38 mouse cellular contexts compared by ENCODE assay signal in genomic region chr2:4934516-4934915, GRCm38 (mm10). TPM values are rescaled to one million over a fixed set of nuclear protein-coding genes. Genes with fewer than 3 reads are reported as not detected.
"Had no signal": no experiment of that assay in that cellular context is flagged by ENCODE, and none has a peak within 500 bp of the region (broad histone marks: within the 10 kb centered on the region; RNA-seq: fewer than 3 reads in every experiment).

No protein-coding gene starts in this region.

- H3K4me3 ChIP-seq: limb, embryonic 10.5 days; limb, embryonic 12.5 days; limb, embryonic 13.5 days; limb, embryonic 15.5 days; liver, embryonic 13.5 days; liver, embryonic 15.5 days; lung, embryonic 15.5 days; megakaryocyte, embryonic 14.5 days; midbrain, embryonic 10.5 days; midbrain, embryonic 12.5 days; midbrain, embryonic 13.5 days; midbrain, embryonic 15.5 days; myocyte; neural tube, embryonic 12.5 days had no signal

- H3K9me3 ChIP-seq: limb, embryonic 10.5 days; limb, embryonic 13.5 days; limb, embryonic 15.5 days; liver, embryonic 13.5 days; liver, embryonic 15.5 days; lung, embryonic 15.5 days; midbrain, embryonic 12.5 days; midbrain, embryonic 13.5 days; midbrain, embryonic 15.5 days; neural tube, embryonic 12.5 days had no signal

- H3K27ac ChIP-seq: limb, embryonic 10.5 days; limb, embryonic 12.5 days; limb, embryonic 13.5 days; limb, embryonic 15.5 days; liver, embryonic 13.5 days; liver, embryonic 14.5 days; liver, embryonic 15.5 days; lung, embryonic 15.5 days; macrophage; midbrain, embryonic 10.5 days; midbrain, embryonic 12.5 days; midbrain, embryonic 13.5 days; midbrain, embryonic 15.5 days; neural tube, embryonic 12.5 days had no signal

- H3K9ac ChIP-seq: limb, embryonic 12.5 days; limb, embryonic 13.5 days; limb, embryonic 15.5 days; liver, embryonic 13.5 days; liver, embryonic 14.5 days; liver, embryonic 15.5 days; liver, postnatal 0 days; lung, embryonic 14.5 days; lung, embryonic 15.5 days; midbrain, embryonic 12.5 days; midbrain, embryonic 13.5 days; midbrain, embryonic 15.5 days; neural tube, embryonic 12.5 days had no signal

- ATAC-seq: liver, postnatal 0 days; lung, postnatal 0 days; midbrain, embryonic 13.5 days; midbrain, embryonic 15.5 days; midbrain, embryonic 16.5 days had no signal

- DNase-seq: left cerebral cortex, postnatal 4 days; liver; liver, embryonic 13.5 days; liver, postnatal 0 days; lung, adult 18-20 months; lung, adult 2 months; lung, embryonic 14.5 days; lung, postnatal 10 days; lung, postnatal 14 days; lung, postnatal 36 days; lung, postnatal 4 days; midbrain, embryonic 14.5 days had no signal

- H3K4me2 ChIP-seq: limb, embryonic 12.5 days; limb, embryonic 13.5 days; limb, embryonic 15.5 days; liver, embryonic 11.5 days; liver, embryonic 13.5 days; liver, embryonic 15.5 days; lung, embryonic 14.5 days; lung, embryonic 15.5 days; midbrain, embryonic 11.5 days; midbrain, embryonic 12.5 days; midbrain, embryonic 13.5 days; midbrain, embryonic 15.5 days; neural tube, embryonic 12.5 days had no signal

- H3K4me1 ChIP-seq: limb, embryonic 10.5 days; limb, embryonic 12.5 days; limb, embryonic 13.5 days; limb, embryonic 15.5 days; liver, embryonic 13.5 days; liver, embryonic 15.5 days; lung, embryonic 15.5 days; megakaryocyte, embryonic 14.5 days; midbrain, embryonic 10.5 days; midbrain, embryonic 12.5 days; midbrain, embryonic 13.5 days; midbrain, embryonic 15.5 days; neural tube, embryonic 12.5 days had no signal

- H3K27me3 ChIP-seq: limb, embryonic 12.5 days; limb, embryonic 13.5 days; limb, embryonic 15.5 days; liver, embryonic 13.5 days; liver, embryonic 15.5 days; lung, embryonic 15.5 days; megakaryocyte, embryonic 14.5 days; midbrain, embryonic 12.5 days; midbrain, embryonic 13.5 days; midbrain, embryonic 15.5 days; neural tube, embryonic 12.5 days had no signal

RNA-seq across cellular contexts. Expression of gene Ucma, which starts 41.4 kb away (rescaled TPM):
- total RNA-seq: megakaryocyte progenitor cell, adult 5-6 weeks; megakaryocyte, adult 5-6 weeks; megakaryocyte-erythroid progenitor cell, adult 5-6 weeks; monocyte, adult 5-6 weeks had no signal
- polyA plus RNA-seq: limb, embryonic 10.5 days; limb, embryonic 11.5 days; limb, embryonic 12.5 days; liver, embryonic 11.5 days; liver, embryonic 13.5 days; liver, embryonic 14.5 days; liver, embryonic 16.5 days; liver, postnatal 0 days; lung, embryonic 14.5 days; lung, embryonic 16.5 days; lung, postnatal 0 days; macrophage; midbrain, embryonic 10.5 days; midbrain, embryonic 11.5 days; midbrain, embryonic 12.5 days; midbrain, embryonic 13.5 days; neural tube, embryonic 12.5 days had no signal
